ENCODE assay signal across 22 mouse cellular contexts in genomic region chr12:106796596-106796995, GRCm38 (mm10).
DNase-seq lines count a peak whose midpoint lies in the region; ATAC-seq lines count a peak whose summit lies in the region.
"Had no signal": no experiment of that assay in that cellular context is flagged by ENCODE, and none has a peak within 500 bp of the region (broad histone marks: within the 10 kb centered on the region; RNA-seq: fewer than 3 reads in every experiment).

No protein-coding gene starts in this region.

- ATAC-seq in hindbrain, embryonic 13.5 days (ENCODE audit: low FRiP score), result no peak
- ATAC-seq in midbrain, embryonic 15.5 days (replicated peaks), result no peak
- ATAC-seq: activated CD4-positive, CD25-positive, alpha-beta regulatory T cell, adult 4 months; forebrain, embryonic 15.5 days had no signal

- no peaks in the 10 kb centered on the region for H3K9me3 ChIP-seq in hindbrain, embryonic 10.5 days
- no peaks in the 10 kb centered on the region for H3K9me3 ChIP-seq in hindbrain, embryonic 13.5 days
- no peaks in the 10 kb centered on the region for H3K9me3 ChIP-seq in midbrain, embryonic 15.5 days
- H3K9me3 ChIP-seq: forebrain, embryonic 15.5 days; heart, embryonic 15.5 days; hindbrain, embryonic 15.5 days had no signal

- 69% methylated on average over 7 of the region's 7 CpGs for WGBS in hindbrain, embryonic 10.5 days
- 77% methylated on average over 7 of the region's 7 CpGs for WGBS in hindbrain, embryonic 13.5 days
- 81% methylated on average over 7 of the region's 7 CpGs for WGBS in midbrain, embryonic 15.5 days

- no peak overlapping the region for H3K4me3 ChIP-seq in hindbrain, embryonic 10.5 days
- H3K4me3 ChIP-seq in hindbrain, embryonic 13.5 days, result no peak overlapping the region
- no peak overlapping the region for H3K4me3 ChIP-seq in midbrain, embryonic 15.5 days
- H3K4me3 ChIP-seq: forebrain, embryonic 15.5 days; heart, adult 2 months; heart, embryonic 15.5 days; hindbrain, embryonic 15.5 days; layer of hippocampus, adult 2 months had no signal

- peak; percentile 29 for DNase-seq in hindbrain, embryonic 10.5 days (ENCODE audit: low spot score)
- DNase-seq in embryo, embryonic 11.5 days (ENCODE audit: low read depth, low spot score), result peak; percentile 23
- DNase-seq in forelimb bud, embryonic 11.5 days (ENCODE audit: low read depth, low spot score), result peak; percentile 82
- peak; percentile 42 for DNase-seq in mesoderm, embryonic 11.5 days (ENCODE audit: low read depth, low spot score)
- DNase-seq in T-cell, adult 2 months (ENCODE audit: low spot score), result no peak
- DNase-seq: cerebellum, adult 9-11 months; heart, adult 2 months; kidney, adult 18-20 months; kidney, postnatal 10 days; lung, adult 2 months; lung, postnatal 36 days; right cerebral cortex, adult 18-20 months; thymus, postnatal 4 days had no signal

- no peaks in the 10 kb centered on the region for H3K36me3 ChIP-seq in hindbrain, embryonic 10.5 days
- no peaks in the 10 kb centered on the region for H3K36me3 ChIP-seq in hindbrain, embryonic 13.5 days
- H3K36me3 ChIP-seq in midbrain, embryonic 15.5 days (replicated peaks), result no peaks in the 10 kb centered on the region
- H3K36me3 ChIP-seq: forebrain, embryonic 15.5 days; heart, embryonic 15.5 days; hindbrain, embryonic 15.5 days had no signal

- H3K27ac ChIP-seq in hindbrain, embryonic 10.5 days, result peak overlapping the region; percentile 59; the same call in 1 of the 2 replicates
- H3K27ac ChIP-seq in hindbrain, embryonic 13.5 days, result no peak overlapping the region
- H3K27ac ChIP-seq in midbrain, embryonic 15.5 days, result no peak overlapping the region
- H3K27ac ChIP-seq: forebrain, embryonic 15.5 days; heart, adult 2 months; heart, embryonic 15.5 days; hindbrain, embryonic 15.5 days; layer of hippocampus, adult 2 months had no signal

- H3K4me2 ChIP-seq in hindbrain, embryonic 13.5 days, result no peak overlapping the region
- no peak overlapping the region for H3K4me2 ChIP-seq in midbrain, embryonic 15.5 days
- H3K4me2 ChIP-seq: forebrain, embryonic 15.5 days; heart, embryonic 15.5 days; hindbrain, embryonic 15.5 days; liver, embryonic 11.5 days; midbrain, embryonic 11.5 days had no signal

- H3K27me3 ChIP-seq in hindbrain, embryonic 10.5 days (ENCODE audit: insufficient read depth, poor library complexity, severe bottlenecking), result no peaks in the 10 kb centered on the region
- no peaks in the 10 kb centered on the region for H3K27me3 ChIP-seq in hindbrain, embryonic 13.5 days
- no peaks in the 10 kb centered on the region for H3K27me3 ChIP-seq in midbrain, embryonic 15.5 days (replicated peaks)
- H3K27me3 ChIP-seq: forebrain, embryonic 15.5 days; heart, embryonic 15.5 days; hindbrain, embryonic 15.5 days had no signal

- H3K4me1 ChIP-seq in hindbrain, embryonic 10.5 days (replicated peaks), result 0 out of 2 replicates have a peak, but pooled peaks cover 3% of the 10 kb centered on the region
- H3K4me1 ChIP-seq in hindbrain, embryonic 13.5 days (replicated peaks), result 0 out of 2 replicates have a peak, but pooled peaks cover 4% of the 10 kb centered on the region
- no peaks in the 10 kb centered on the region for H3K4me1 ChIP-seq in midbrain, embryonic 15.5 days
- H3K4me1 ChIP-seq: heart, embryonic 15.5 days; hindbrain, embryonic 15.5 days had no signal

- no peak overlapping the region for H3K9ac ChIP-seq in hindbrain, embryonic 13.5 days
- H3K9ac ChIP-seq in midbrain, embryonic 15.5 days, result no peak overlapping the region
- H3K9ac ChIP-seq: forebrain, embryonic 15.5 days; heart, embryonic 15.5 days; hindbrain, embryonic 15.5 days had no signal
